ENCODE assay signal across 9 mouse cellular contexts in the genomic region with DNA sequence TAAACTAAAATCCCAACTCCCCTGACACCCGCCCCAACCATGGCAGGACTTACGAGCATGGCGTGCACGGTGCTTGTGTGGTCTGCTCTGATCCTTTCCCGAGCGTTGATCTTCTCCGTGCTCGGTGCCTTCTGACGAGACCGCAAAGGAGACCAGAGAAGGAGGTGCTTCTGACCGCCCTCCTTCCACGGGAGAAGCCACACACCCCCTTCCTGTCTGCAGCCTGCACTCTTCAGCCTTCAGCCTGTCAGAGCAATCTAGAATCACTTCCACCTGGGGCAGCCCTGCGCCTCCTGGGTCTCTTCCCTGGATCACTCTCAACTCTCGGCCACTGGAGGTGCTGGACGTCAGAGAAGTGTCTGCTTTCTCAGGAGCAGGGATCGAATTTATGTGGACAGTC.
DNase-seq lines count a peak whose midpoint lies in the region; ATAC-seq and TF ChIP-seq lines count a peak whose summit lies in the region.
"Had no signal": no experiment of that assay in that cellular context is flagged by ENCODE, and none has a peak within 500 bp of the region (broad histone marks: within the 10 kb centered on the region; RNA-seq: fewer than 3 reads in every experiment).

No protein-coding gene starts in this region.

- peak overlapping the region; percentile 24; the same call in 1 of the 2 replicates for H3K4me3 ChIP-seq in kidney, embryonic 14.5 days (ENCODE audit: low read length)
- peak overlapping the region; percentile 13 for H3K4me3 ChIP-seq in bone marrow, adult 2 months (replicated peaks; ENCODE audit: control insufficient read depth, low read depth, low read length)
- peak overlapping the region; percentile 49 for H3K4me3 ChIP-seq in heart, embryonic 12.5 days
- peak overlapping the region; percentile 15; the same call in 1 of the 2 replicates for H3K4me3 ChIP-seq in lung, postnatal 0 days (ENCODE audit: low read depth, low read length)
- H3K4me3 ChIP-seq in midbrain, embryonic 10.5 days = no peak overlapping the region

- no peak for TF ChIP-seq CTCF in bone marrow, adult 2 months (IDR thresholded peaks at IDR 0.05; ENCODE audit: control insufficient read depth, insufficient read depth, low read length)
- peak; percentile 22 for TF ChIP-seq CTCF in lung, postnatal 0 days (IDR thresholded peaks at IDR 0.05)

- TF ChIP-seq POLR2A in bone marrow, adult 2 months (IDR thresholded peaks at IDR 0.05; ENCODE audit: borderline replicate concordance, control insufficient read depth, low read depth, low read length) = 0 out of 2 replicates have a peak, but pooled peaks have one; percentile 14

- 0 out of 2 replicates have a peak, but pooled peaks cover 6% of the 10 kb centered on the region for H3K4me1 ChIP-seq in kidney, embryonic 14.5 days (ENCODE audit: control insufficient read depth, insufficient read depth, low read length)
- peaks cover 1% of the 10 kb centered on the region for H3K4me1 ChIP-seq in bone marrow, adult 2 months (ENCODE audit: control insufficient read depth, insufficient read depth, low read length)
- peaks cover 17% of the 10 kb centered on the region; the same call in 1 of the 2 replicates for H3K4me1 ChIP-seq in heart, embryonic 12.5 days (replicated peaks)
- H3K4me1 ChIP-seq in lung, postnatal 0 days (ENCODE audit: insufficient read depth, low read depth, low read length) = no peaks in the 10 kb centered on the region
- peaks cover 6% of the 10 kb centered on the region for H3K4me1 ChIP-seq in midbrain, embryonic 10.5 days

- no peak overlapping the region for H3K27ac ChIP-seq in kidney, embryonic 14.5 days (ENCODE audit: low read depth, low read length)
- no peak overlapping the region for H3K27ac ChIP-seq in bone marrow, adult 2 months (ENCODE audit: control insufficient read depth, insufficient read depth, low read depth, low read length, poor library complexity)
- H3K27ac ChIP-seq in heart, embryonic 12.5 days (ENCODE audit: poor library complexity, severe bottlenecking) = peak overlapping the region; percentile 69
- no peak overlapping the region for H3K27ac ChIP-seq in lung, postnatal 0 days (ENCODE audit: low read length)
- H3K27ac ChIP-seq in midbrain, embryonic 10.5 days (replicated peaks) = no peak overlapping the region

- H3K9ac ChIP-seq in kidney, embryonic 14.5 days (ENCODE audit: low read depth, low read length) = no peak overlapping the region
- peak overlapping the region; percentile 58 for H3K9ac ChIP-seq in heart, embryonic 12.5 days
- no peak overlapping the region for H3K9ac ChIP-seq in lung, postnatal 0 days (replicated peaks; ENCODE audit: low read depth)

- no peak for TF ChIP-seq EP300 in lung, postnatal 0 days (IDR thresholded peaks at IDR 0.05)

- peak overlapping the region; percentile 37 for H3K4me2 ChIP-seq in kidney, embryonic 14.5 days (replicated peaks; ENCODE audit: low read depth, low read length)
- H3K4me2 ChIP-seq in heart, embryonic 12.5 days = peak overlapping the region; percentile 65
- H3K4me2 ChIP-seq in lung, postnatal 0 days (replicated peaks; ENCODE audit: low read depth, low read length) = peak overlapping the region; percentile 43

- H3K9me3 ChIP-seq in kidney, embryonic 14.5 days (ENCODE audit: control insufficient read depth, low read length) = no peaks in the 10 kb centered on the region
- no peaks in the 10 kb centered on the region for H3K9me3 ChIP-seq in heart, embryonic 12.5 days (replicated peaks)
- H3K9me3 ChIP-seq in lung, postnatal 0 days (ENCODE audit: low read length) = no peaks in the 10 kb centered on the region
- H3K9me3 ChIP-seq in midbrain, embryonic 10.5 days (replicated peaks) = 0 out of 2 replicates have a peak, but pooled peaks cover 3% of the 10 kb centered on the region
- H3K9me3 ChIP-seq: G1E had no signal

- WGBS in kidney, embryonic 14.5 days = 27% methylated on average over 16 of the region's 16 CpGs
- 14% methylated on average over 16 of the region's 16 CpGs for WGBS in bone marrow, adult 2 months
- 17% methylated on average over 16 of the region's 16 CpGs for WGBS in heart, embryonic 12.5 days
- 19% methylated on average over 16 of the region's 16 CpGs for WGBS in lung, postnatal 0 days
- WGBS in midbrain, embryonic 10.5 days = 45% methylated on average over 16 of the region's 16 CpGs

- H3K27me3 ChIP-seq in kidney, embryonic 14.5 days (ENCODE audit: control insufficient read depth, insufficient read depth, low read length) = no peaks in the 10 kb centered on the region
- H3K27me3 ChIP-seq in heart, embryonic 12.5 days (replicated peaks) = no peaks in the 10 kb centered on the region
- H3K27me3 ChIP-seq in lung, postnatal 0 days (replicated peaks; ENCODE audit: insufficient read depth, low read length) = no peaks in the 10 kb centered on the region
- H3K27me3 ChIP-seq in midbrain, embryonic 10.5 days (ENCODE audit: low read depth, poor library complexity, severe bottlenecking) = no peaks in the 10 kb centered on the region

- H3K36me3 ChIP-seq in kidney, embryonic 14.5 days (ENCODE audit: control insufficient read depth, insufficient read depth, low read length) = no peaks in the 10 kb centered on the region
- peaks cover 25% of the 10 kb centered on the region for H3K36me3 ChIP-seq in heart, embryonic 12.5 days
- H3K36me3 ChIP-seq in lung, postnatal 0 days (ENCODE audit: insufficient read depth, low read length) = no peaks in the 10 kb centered on the region
- H3K36me3 ChIP-seq in midbrain, embryonic 10.5 days = no peaks in the 10 kb centered on the region
- H3K36me3 ChIP-seq: G1E had no signal

- no peak for DNase-seq in kidney, adult 9 months
- peak; percentile 33 for DNase-seq in lung, postnatal 0 days (ENCODE audit: low spot score)
- DNase-seq in right cerebral cortex, adult 18-20 months = no peak
- no peak for DNase-seq in cerebellum, postnatal 4 days (ENCODE audit: low spot score in 2 of 2)
- DNase-seq in midbrain, embryonic 10.5 days (ENCODE audit: low spot score) = no peak

- ATAC-seq in kidney, embryonic 14.5 days (ENCODE audit: low FRiP score, low TSS enrichment) = peak; percentile 69
- ATAC-seq in heart, embryonic 12.5 days (ENCODE audit: insufficient number of reproducible peaks, low FRiP score) = peak; percentile 58; the same call in 1 of the 2 replicates
- peak; percentile 48; the same call in 1 of the 2 replicates for ATAC-seq in lung, postnatal 0 days
